Mouse (Mus musculus): ENCODE data around the gene Slc41a2.
"Not testable (repeated sequence)": the region's sequence is repeated elsewhere in the genome, so short reads cannot be mapped to it uniquely, and the experiment has no call there.

Gene Slc41a2

DNA sequence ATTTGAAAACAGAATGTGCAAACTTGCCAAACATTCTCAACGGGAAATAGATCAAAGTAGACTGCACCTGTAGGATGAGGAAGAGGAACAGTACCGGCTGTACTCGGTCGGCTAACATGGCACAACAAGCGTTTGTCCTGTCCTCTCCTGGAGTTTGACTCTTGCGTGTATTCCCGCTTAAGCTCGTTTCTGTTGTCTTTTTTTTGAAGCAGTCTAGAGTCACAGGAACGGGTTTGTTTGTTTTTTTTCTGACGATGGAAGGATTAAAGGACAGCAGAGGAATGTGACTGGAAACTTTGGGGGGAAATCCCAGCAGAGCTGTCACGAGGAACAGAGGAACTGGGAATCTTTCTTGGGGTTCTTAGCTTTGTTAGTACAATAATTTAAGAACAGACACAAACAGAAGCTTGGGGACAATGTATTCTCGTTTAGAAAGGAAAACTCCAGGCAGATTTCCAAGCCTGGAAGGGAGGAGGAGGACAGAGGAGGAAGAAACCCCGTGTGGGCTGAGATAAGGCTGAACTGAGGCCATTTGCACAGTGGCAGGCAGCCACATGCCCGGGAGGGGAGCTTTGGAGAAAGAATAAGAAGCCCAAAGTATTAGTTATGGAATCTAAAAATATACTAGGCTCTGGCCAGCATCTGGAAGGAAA lies 16.1 kb upstream of the Slc41a2 start:
- no peak for DNase-seq (ENCODE audit: low read depth in 2 of 2, low spot score in 2 of 2)

DNA sequence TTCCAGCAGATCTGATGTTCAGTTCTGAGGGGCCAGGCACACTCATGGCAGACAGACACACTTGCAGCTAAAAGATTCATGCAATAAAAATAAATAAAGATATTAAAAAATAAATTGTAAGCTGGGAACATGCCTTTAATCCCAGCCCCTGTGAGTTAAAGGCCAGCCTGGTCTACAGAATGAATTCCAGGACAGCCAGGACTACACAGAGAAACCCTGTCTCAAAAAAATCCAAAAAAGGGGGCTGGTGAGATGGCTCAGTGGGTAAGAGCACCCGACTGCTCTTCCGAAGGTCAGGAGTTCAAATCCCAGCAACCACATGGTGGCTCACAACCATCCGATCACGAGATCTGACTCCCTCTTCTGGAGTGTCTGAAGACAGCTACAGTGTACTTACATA lies 14.1 kb upstream of the Slc41a2 start:
- not testable (repeated sequence) for DNase-seq (ENCODE audit: low read depth in 2 of 2, low spot score in 2 of 2)

DNA sequence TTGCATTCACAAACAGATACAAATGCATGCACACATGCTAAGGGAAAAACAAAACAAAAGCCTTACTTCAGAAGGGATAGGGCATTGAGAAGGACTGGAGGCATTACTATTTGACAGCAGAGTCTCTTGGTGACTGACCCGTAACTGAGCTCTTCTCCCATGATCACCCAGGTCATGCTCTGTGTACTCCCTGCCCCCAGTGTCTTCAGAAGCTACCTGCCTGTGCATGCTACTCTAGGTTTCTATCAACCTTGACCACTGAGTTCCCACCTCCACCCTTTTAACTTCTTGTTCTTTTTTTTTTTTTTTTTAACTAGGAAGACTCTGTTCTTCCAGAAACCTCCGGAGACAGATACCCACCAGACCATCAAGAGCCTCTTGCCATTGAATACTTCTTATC lies 13.0 kb upstream of the Slc41a2 start:
- no peak for DNase-seq (ENCODE audit: low read depth in 2 of 2, low spot score in 2 of 2)

DNA sequence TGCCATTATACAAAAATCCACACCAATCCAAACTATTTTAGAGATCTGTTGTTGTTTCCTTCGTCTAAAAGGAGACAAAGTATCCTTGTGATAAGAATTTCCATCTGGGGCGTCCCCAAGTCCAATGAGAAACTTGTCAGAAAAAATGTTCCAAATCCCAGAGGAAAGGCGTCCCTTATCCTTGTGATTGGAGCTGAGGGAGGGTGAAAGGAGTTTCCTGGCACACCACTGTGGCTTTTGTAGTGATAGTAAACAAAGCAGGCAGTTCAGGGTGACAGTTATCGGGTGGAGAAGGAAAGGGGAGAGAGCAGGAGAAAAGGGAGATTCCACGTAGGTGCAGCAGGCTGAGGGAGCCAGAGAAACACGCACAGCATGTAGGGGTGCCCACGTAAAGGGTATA lies 9.8 kb upstream of the Slc41a2 start:
- no peak for DNase-seq (ENCODE audit: low read depth in 2 of 2, low spot score in 2 of 2)

DNA sequence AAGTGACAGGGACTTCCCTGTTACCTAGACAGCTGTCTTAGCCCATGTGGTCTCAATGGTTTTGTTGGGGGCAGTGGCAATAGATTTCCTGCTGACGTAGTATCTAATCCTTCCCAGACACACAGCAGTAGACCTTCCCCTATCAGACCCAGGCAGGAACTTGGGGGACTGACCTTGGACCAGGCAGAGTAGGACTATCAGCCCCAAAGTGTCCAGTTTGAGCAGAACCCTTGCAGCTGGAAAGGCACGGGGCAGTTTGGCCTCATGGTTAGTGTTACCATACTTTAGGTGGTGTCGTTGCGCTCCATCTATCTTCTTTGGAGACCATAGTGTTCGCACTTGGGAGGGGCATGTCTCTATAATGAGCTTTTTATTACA lies 8.7 kb upstream of the Slc41a2 start:
- no peak for DNase-seq (ENCODE audit: low read depth in 2 of 2, low spot score in 2 of 2)

DNA sequence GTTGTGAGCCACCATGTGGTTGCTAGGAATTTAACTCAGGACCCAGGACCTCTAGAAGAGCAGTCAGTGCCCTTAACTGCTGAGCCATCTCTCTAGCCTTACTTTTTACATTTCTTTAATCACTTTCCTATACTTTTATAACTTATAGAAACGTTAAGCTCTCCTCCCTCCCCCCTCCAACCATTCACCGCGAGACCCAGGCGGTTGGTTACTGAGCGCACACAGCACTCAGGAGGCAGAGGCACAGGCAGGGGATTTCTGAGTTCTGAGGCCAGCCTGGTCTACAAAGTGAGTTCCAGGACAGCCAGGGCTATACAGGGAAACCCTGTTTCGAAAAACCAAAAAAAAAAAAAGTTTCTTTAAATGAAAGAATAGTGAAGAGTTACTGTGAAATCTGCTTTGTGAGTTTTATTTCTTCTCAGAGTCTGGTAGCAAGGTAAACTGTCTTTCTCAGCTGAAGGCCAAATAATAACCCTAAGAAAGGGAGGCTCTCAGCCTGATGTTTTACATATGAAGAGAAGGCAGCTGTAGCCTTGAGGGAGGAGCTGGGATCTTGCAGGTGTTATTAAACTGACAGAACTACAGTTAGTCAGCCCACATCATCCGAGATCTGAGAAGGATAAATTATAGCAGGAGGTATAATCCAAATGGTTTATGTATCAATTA lies 8.1 kb upstream of the Slc41a2 start:
- DNase-seq (ENCODE audit: low read depth in 2 of 2, low spot score in 2 of 2), result no peak

DNA sequence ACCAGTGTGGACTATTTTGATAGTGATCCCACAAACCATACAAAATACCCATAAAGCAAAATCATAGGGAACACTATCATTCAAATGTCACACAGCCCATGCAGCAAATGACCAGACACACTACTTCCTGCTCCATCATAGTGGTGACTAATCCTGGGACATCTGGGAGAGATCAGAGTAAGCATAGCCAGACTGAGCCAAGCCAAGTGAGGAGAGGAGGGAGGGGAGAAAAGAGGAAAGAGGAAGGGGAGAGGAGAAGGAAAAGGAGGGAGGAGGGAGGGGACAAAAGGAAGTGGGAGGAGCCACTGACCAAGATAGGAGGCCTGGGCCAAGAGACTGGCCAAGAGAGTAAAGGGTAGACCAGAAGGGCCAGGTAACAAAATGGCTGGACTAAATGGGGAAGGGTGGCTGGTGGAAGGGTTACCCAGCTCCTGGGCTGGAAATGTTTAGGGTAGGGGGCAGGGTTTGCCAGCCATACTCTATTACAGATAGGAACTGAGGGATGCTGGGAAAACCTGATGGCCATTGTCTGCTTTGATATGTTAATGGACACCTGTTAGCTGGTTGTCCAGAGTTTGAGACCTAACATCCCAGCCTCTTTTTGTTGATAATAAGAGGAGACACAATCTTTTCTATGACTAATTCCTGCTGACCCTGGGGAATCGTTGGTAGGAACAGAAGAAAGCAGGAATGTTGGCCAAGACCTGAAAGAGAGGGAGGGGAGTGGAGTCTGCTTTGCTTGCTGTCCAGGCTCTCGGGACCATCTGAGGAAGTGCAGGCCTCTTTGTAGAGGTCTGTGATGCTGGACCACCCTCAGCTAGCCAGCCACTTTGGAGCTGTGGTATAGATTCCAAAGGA lies 6.4 kb upstream of the Slc41a2 start:
- no peak for DNase-seq (ENCODE audit: low read depth in 2 of 2, low spot score in 2 of 2)

DNA sequence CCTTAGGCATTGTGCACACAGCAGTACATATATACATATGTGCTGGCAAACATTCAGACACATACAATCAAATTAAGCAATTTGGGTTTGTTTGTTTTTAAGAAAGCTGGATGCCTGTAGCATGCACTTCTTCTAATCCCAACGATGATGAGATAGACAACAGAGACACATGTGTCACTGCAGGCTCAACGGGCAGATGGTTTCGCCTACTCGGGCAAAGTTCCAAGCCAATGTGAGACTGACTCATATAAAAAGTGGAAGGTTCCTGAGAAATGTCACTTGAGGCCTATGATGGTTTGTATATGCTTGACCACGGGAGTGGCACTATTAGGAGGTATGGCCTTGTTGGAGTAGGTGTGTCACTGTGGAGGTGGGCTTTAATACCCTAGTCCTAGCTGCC lies 5.5 kb upstream of the Slc41a2 start:
- no peak for DNase-seq (ENCODE audit: low read depth in 2 of 2, low spot score in 2 of 2)

DNA sequence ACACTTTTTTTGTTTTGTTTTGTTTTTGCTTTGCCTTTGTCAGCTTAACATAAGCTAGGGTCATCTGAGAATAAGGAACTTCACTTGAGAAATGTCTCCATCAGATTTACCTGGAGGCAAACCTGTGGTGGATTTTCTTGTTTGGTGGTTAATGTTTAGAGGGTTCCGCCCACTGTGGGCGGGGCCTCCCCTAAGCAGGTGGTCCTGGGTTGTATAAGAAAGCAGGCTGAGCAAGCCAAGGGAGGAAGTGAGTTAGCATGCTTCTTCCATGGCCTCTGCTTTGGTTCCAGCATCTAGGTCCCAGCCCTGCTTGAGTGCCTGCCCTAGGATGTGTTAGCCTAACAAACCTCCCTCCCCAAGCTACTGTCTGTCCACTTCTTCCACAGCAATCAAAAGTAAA lies 3.5 kb upstream of the Slc41a2 start:
- DNase-seq (ENCODE audit: low read depth in 2 of 2, low spot score in 2 of 2), result no peak

DNA sequence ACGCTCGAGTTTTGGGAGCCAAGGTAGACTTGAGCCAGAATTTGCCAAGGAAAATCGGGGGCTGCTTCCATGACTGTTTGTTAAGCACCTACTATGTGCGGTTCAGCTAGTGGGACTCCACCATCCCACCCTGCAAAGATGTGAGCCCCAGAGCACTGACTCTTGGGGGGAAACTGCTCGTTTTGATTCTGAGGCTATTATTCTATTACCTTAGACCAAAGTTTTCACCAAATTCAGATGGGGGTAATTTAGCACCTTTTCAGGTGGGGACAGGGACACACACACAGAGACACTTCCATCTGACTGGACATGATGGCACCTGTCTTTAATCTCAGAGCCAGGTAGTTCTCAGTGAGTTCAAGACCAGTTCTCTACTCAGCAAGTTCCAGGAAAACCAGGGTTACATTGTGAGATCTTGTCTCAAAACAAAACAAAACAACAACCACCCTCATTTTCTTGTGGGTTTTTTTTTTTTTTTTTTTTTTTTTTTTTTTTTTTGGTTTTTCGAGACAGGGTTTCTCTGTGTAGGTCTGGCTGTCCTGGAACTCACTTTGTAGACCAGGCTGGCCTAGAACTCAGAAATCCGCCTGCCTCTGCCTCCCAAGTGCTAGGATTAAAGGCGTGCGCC lies 403 bp upstream of the Slc41a2 start:
- no peak for DNase-seq (ENCODE audit: low read depth in 2 of 2, low spot score in 2 of 2)

DNA sequence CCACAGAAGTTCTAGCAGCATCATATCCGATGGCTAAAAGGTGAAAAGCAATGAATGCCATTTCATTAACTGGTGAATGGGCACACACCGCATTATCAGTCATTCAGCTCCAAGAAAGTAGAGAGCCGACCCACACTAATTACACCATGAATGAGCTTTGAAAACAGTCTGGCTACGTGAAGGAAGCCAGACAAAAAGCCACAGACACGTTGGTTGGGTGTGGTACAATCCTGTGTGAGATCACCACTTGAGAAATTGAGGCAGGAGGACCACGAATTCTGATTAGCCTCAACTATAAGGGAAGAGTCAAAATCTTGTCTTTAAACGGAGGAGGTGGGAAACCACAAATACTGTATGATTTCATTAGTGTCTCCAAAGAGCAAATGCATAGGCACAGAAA lies 1.3 kb downstream of the Slc41a2 start:
- DNase-seq (ENCODE audit: low read depth in 2 of 2, low spot score in 2 of 2), result no peak

DNA sequence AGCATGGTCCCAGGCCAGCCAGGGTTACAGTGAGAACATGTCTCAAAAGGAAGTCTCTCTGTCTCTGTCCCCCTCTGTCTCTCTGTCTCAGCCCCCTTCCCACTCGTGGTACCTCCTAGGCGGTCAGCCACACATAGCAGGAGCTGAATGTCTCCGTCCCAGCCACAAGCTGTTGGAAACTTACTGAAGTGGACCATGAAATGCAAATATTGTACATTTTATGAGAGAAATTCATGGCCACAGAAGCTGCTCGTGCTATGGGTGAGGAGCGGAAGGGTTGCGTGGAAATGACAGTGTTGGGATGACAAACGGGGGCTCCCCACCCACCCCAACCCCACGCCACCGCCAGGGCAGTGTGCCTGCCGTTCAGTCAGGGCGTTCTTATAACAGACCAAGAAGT lies 5.1 kb downstream of the Slc41a2 start:
- no peak for DNase-seq (ENCODE audit: low read depth in 2 of 2, low spot score in 2 of 2)

DNA sequence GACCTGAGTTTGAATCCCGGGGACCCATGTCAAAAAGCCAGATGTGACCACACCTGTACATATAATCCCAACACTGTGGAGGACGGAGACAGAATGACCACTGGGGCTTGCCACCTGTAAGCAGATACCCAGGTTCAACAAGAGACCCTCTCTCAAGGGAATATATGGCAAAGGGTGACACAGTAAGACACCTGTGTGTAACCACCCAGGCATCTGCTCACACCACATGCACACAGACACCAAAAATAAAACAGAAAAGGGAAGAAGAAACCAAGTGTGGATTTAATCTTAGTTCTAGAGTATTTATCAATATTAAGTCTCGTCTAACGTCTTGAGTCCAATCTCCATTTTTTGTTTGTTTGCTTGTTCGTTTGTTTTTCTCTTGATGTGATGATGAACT lies 5.9 kb downstream of the Slc41a2 start:
- no peak for DNase-seq (ENCODE audit: low read depth in 2 of 2, low spot score in 2 of 2)

DNA sequence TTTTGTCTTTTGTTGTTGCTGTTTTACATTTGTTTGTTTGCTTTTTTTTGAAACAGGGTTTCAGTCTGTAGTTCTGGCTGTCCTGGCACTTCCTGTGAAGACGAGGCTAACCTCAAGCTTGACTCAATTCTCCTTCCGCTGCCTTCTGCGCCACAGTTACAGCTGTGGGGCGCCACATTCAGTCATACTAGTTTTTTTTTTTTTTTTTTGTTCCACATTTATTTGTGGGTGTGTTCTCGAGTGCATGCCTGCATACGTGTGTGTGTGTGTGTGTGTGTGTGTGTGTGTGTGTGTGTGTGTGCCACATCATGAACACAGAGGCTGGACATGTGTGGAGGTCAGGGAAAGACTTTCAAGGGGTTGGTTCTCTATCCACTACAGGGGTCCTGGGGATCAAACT lies 7.3 kb downstream of the Slc41a2 start:
- peak in 1 of 2 experiments; percentile 25 for DNase-seq (ENCODE audit: low read depth in 2 of 2, low spot score in 2 of 2)

DNA sequence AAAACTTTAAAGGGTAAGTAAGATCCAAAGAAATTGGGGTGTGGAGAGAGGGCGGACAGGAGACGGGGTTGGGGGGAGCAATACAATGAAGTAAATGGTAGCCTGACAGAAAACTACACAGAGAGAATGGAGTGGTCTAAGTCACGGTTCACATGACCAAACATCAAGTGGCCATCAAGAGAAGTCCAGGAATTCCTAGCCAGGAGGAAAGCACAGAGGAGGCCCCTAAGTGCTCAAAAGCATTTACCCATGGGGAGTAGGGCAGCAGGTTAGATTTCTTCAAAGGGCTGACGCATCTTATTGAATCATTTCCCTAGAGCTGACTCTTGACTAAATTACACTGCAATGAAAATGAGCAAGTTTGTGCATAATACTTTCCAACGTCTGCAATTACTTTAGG lies 8.9 kb downstream of the Slc41a2 start:
- no peak for DNase-seq (ENCODE audit: low read depth in 2 of 2, low spot score in 2 of 2)

DNA sequence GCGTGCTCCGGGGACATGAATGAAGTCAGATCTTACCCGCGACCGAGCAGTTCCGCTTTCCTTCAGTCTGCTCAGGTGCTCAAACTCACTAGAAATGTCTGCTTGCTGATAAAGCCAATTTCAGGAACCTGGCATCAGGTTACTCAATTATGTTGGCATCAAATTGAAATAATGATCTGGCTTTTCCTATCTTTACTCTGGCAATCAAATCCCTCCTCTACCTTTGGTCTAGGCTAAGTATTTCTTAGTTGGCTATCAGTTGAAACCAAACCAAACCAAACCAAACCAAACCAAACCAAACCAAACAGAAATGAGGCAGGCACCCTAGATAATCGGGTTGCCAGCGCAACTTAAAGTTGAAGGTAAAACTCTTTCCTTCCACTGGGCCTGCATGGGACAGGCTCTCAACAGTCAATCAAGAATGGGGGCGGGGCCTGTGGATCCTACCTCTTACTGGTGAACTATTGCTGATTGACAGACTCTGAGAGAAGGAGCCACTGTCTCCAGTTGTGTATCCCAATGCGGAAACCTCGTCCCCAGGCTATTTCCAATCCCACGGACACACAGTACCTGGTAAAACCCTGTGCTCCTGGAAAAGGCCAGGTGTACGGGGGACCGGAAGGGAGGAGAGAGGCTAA lies 10.9 kb downstream of the Slc41a2 start:
- DNase-seq (ENCODE audit: low read depth in 2 of 2, low spot score in 2 of 2), result no peak

DNA sequence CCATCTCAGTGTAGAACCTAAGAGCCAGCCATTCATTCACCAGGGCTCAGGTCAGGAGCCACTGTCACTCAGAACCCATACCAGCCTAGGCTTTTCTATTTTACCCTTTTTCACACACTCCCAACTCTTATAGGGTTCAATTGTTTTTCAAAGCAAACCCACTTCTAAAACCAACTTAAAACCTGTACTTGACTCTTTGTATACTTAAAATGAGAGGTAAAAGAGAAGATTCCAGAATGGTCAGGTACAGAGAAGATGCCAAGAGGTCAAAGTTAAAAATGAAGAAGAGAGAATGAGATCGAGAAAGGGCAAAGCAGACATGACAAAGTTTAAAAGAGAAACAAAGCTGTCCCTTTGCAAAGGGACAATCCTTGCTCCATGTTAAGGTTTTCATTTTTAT lies 11.8 kb downstream of the Slc41a2 start:
- DNase-seq (ENCODE audit: low read depth in 2 of 2, low spot score in 2 of 2), result no peak

DNA sequence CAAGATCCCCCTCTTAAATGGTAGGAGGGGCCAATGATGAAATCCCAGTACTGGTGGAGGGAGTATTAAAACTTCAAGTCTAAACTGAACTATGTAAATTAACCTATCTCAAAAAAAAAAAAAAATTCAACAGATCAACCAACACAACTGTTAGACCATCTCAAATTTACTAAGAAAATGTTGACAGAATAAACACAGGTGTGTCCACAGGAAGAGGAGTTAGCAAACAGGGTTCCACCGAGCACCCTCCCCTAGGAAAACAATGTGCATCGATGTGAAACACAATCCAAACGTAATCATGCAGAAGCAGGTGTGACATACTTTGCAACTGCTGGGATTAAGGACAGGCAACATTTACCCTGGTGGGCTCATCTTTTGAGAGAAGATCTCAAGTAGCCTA lies 12.8 kb downstream of the Slc41a2 start:
- no peak for DNase-seq (ENCODE audit: low read depth in 2 of 2, low spot score in 2 of 2)

DNA sequence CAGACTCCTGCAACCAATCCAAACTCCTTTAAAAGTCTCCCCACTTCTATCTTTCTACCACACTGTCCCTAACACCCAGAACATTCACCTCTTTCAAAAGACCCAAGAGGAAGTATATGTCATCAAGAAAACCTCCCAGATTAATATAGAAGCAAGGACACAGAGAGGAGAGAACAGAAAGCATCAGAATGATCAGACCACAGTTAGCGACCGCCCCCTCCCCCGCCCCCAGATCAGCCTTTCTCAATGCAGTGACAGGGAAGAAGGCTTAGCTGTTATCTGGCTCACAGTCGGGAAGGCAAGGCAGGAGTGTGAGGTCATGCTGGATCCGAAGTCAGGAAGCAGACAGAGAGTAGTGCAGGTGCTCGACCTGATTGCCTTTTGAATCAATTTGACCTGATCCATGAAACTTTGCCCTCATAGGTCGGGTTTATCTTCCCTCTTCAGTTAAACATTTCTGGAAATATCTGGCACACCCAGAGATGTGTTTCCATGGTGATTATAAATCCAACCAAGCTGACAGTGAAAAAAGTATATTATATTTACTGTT lies 15.1 kb downstream of the Slc41a2 start:
- no peak for DNase-seq (ENCODE audit: low read depth in 2 of 2, low spot score in 2 of 2)

DNA sequence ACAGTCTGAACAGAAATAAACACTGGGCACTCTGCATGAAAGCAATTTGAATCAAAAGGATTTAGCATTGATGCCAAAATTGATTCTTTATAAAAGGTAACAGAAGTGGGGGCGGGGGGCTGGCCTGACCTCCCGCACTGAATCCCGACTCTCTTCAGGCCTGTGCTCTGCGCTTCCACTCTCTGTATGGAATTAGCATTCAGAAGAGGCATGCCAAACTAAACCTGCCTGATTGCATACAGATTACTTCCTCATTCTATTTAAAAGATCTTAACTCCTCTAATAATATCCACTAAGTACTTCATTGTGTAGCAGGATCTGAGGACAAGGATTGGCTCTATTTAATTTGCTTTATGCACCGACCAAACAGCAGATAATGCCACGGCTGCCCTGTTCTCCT lies 16.2 kb downstream of the Slc41a2 start:
- no peak for DNase-seq (ENCODE audit: low read depth in 2 of 2, low spot score in 2 of 2)

DNA sequence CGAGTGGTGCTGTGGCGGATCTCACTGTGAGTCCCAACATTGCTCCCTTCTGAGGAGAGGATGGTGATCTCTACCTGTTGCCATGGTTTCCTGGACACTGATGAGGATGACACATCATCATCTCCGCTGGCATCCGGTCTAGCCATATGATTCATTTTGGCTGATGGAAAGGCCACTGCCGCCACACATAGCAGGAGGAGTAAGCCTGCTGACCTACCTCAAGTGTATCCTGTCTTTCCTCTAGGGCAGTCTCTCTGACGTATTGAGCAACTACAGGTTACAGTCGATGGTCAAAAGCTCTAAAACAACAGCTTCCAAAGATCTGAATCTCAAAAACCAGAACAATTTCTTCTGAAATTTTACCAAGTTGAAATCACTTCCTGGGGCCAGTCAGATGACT lies 16.8 kb downstream of the Slc41a2 start:
- DNase-seq (ENCODE audit: low read depth in 2 of 2, low spot score in 2 of 2), result no peak
